Mouse (Mus musculus) lung, postnatal 36 days (tissue): Measurements from ENCODE around the gene Card9.
A peak's percentile ranks its signal among the peaks of the same experiment; 100 is the strongest.

Experiments
- DNase-seq: peaks from one replicate; pipeline ENCODE4 v3.0.0; 2022; ENCODE audit warnings: mixed read lengths

Card9 gene

DNA sequence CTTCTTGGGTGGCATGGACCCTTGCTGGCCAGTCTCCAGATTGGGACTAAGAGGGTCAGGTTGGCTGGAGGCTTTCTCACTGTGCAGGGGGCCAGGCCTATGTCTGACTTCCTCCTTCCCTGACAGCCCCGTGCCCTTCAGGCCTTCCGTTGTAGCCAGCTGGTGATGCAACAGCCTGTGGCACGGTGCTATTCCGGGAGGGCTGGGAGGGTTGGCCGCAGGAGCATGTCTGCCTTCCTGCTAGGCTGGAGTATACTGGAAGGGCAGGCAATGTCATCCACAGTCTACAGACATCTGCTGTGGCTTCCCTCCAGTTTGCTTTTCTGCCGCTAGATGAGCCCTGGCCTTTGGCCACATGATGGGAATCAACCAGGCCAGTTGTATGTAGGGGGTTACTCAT, 735 bp downstream of the Card9 start:
- DNase-seq = peak; percentile 51

DNA sequence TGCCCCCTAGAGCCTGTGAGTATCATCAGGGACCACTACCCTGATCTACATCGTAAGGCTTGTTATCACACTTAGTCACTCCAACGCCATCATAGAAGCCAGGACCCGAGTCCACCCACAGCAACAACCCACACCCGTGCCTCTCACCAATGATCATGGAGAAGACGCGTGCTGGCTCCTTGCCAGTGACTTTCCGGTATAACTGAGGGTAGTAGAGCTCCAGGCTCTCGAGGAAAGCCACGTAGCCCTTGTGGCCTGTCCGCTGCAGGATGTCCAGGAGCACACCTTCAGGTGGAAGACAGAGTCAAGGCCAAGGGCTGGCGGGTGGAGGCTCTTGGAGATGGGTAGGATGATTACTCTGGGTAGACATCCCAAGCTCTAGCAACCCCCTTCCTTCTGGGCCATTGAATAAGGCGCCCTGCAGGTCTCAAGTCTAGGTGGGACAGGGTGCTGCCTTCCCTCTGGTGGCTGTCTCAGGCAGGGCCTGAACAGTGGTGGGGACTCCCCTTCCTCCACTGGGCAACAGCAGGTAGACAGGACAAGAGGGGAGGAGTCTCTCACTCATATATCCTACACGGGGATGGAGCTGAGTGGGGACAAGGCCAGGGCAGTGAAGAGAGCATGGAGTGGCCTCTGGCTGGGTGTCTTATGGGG, 1.9 kb downstream of the Card9 start:
- DNase-seq = no peak

DNA sequence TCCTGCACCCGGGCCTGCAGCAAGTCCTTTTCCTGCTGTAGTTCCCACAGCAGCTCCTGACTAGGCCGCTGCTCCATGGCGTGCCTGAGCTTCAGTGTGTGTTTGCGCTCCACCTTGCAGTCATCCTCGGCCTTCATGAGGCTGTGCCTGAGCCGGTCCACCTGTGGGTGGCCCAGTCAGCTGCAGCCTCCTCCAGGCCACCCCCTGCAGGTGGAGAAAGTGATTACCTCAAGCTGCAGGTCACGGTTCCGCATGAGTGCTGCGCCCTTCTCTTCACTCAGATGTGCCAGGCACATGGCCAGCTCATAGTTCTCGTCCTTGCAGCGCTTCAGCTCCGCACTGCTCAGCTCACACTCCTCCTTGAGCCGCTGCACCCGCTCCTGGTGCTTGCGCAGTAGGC, 3.2 kb downstream of the Card9 start:
- DNase-seq = no peak

DNA sequence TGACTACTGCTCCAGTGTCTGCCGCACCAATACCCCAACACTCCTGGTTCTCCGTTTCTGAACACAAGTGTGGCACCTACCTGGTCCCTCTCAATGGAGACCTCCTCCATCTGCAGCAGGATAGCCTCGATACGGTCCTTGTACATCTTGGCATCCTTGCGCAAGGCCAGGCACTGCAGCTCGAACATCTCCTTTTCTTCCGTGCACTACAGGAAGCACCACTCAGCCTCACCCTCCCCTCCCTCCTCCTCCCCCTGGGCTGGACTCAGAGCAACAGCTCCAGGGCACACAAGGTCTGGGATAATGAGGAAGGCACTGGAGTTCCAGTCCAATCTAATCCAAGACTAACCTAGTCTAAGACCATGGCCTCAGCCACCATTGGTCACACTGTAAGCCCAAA, 4.0 kb downstream of the Card9 start:
- DNase-seq = peak; percentile 55

DNA sequence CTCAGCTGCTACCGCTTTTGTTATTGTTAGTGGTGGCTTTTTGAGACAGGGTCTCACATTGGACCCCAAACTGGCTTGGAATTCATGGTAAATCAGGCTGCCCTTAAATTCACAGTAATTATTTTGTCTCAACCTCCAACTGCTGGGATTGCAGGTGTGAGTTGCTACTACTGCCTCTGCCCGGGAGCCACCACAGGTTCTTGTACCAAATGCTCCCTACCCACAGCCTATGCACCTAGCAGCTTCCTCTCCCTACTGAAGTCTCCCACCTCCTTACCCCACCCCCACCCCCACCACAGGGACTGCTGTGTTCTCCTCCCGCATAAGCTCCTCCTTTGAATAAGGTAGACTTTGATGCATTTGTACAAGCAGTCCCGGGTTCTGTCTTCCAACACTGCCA, 4.5 kb downstream of the Card9 start:
- no peak for DNase-seq

DNA sequence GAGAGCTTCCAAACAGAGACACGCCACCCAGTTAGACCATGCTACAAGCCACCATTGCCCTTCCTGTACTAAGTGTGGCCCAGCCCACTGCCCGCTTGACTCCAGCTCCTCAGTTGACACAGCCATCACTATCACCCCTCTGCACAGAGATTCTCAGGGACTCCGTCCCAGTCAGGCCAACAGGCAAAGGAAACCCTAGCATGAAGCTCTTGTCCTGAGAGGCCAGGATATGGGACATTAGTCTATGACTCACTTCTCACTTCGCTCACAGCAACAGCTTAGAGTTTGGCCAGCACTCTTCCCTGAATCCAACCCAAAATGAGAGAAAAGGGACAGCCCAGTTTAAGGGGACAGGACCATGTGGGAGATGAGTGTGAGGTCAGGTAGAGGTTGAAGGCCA, 6.3 kb downstream of the Card9 start:
- no peak for DNase-seq

DNA sequence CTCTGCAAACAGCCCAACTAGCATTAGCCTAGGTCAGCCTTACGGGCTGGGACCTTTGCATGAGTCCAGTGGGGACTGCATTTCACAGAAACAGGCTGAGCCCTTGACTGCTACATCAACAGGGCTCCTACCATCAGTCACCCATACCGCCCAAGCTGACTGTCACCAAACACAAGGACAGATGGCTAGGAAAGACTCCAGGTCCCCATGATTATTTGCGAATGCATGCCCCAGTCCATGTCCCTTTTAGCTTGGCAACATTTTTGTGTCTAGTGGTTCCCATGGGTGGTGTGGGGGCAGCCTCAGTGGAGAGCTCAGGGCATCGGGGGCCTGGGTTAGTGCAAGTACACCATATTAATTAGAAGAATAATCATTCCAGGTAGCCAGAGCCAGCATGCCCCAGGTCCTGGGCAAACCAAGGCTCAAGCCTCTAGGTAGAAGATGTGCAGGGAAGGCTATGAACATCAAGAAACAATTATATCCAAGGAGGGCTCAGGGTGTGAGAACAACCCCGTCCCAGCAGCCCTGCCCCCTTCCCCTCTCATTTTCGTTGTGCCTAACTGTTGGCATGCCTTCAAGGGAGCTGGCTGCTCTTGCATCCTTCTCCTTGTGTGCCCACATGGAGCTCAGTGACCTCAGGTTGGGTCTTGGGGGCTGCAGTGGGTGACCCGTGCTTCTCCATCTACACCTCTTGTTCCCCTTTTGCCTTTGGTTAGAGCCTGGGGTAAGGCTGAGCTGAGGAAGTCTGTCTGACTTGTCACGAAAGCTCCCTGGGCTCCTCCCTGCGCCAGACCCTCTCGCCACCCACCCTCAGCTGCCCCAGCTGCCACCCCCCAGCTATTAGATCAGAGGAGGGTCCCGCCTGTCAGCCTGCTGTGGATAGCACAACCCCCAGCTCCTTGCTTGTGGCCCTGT, 7.4 kb downstream of the Card9 start:
- DNase-seq = no peak

DNA sequence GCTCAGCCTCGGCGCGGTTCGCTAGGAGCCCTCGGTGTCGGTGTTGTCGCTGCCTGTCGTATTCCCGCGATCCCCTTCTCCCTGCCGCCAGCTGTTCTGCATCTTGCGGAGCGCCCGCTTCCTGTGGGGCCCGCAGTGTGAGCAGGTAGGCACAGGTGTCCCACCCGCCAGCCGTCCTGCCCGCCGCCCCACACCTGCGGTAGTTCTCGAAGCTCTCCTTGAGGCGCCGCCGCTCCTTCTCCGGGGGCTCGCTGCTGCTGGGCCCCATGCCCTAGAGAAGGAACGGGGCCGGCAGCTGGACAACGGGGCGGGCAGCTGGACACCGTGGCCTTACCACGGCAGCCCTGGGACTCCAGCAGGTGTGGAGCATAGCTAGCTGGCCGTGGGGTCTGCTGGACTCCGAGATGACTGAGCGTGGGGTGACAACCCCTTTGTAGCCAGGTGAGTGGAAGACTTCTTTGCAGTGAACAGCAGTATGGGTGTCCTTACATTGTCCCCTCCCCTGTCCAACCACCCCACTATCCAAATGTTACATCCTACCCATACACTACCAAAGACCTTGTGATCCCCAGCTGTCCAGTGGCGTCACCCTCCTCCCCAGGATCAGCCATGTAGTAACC, 8.3 kb downstream of the Card9 start:
- DNase-seq = no peak

DNA sequence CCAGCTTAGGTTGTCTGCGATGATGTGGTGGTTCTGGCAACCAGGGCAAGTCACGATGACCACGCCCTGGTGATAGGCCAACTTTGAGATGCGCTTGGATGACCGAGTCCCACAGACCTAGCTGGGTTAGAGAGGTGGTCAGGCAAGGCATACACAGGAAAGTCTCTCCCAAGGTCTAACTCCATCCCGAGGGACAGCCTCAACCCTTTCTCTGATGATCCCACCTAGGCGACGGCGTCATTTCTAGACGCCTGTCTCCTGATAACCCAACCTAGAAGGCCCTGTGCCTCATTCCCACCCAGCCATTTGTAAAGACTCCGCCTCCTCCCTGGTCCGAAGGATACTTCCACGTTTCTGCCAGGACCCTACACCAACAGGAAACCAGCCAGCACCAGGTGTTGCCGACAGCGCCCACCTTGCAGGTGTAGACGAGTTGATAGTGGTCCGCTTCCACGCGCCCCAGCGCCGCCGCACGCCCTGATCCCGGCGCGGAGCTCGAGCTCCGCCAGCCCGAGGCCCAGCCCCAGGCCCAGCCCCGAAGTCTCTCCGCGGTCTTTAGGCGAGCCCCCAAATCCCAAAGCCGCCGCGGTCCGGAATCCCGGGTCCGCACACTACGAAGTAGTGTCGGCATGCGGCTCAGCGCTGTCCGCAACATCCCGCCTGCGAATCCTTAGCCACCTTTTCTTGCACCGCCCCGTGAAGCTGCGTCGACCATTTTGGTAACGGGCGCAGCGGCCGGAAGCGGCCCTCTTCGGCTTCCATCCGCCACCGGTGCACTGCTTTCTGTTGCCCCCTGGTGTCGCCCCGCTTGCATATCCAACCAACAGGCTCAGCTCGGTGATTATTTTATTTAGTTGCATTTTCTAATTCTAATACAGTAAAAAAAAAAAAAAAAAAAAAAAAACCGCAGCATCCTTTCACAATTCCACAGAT, 9.1 kb downstream of the Card9 start, which contains the start of gene Dnlz:
Gene Dnlz (minus strand): TSS at position 753 of the 933 bp plus-strand sequence.
- peak; percentile 96 for DNase-seq

DNA sequence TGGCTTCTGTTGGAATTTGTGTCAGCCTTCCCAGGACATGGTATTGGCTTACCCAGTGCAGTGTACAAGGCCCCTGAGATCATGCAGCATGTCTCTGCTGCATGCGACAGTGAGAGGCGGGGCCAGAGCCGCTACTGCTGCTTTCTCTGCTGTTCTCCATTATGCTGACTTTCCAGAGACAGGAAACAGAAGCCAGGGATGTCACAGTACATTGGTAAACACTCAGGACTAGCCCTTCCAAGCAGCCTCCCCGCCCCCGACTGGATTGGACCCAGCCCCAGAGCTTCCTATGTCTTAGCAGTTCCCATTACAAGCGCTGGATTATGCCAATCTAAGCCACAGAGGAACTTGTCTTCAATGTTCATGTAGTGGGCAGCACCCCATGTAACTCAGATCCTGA, 12.5 kb downstream of the Card9 start:
- peak; percentile 75 for DNase-seq

DNA sequence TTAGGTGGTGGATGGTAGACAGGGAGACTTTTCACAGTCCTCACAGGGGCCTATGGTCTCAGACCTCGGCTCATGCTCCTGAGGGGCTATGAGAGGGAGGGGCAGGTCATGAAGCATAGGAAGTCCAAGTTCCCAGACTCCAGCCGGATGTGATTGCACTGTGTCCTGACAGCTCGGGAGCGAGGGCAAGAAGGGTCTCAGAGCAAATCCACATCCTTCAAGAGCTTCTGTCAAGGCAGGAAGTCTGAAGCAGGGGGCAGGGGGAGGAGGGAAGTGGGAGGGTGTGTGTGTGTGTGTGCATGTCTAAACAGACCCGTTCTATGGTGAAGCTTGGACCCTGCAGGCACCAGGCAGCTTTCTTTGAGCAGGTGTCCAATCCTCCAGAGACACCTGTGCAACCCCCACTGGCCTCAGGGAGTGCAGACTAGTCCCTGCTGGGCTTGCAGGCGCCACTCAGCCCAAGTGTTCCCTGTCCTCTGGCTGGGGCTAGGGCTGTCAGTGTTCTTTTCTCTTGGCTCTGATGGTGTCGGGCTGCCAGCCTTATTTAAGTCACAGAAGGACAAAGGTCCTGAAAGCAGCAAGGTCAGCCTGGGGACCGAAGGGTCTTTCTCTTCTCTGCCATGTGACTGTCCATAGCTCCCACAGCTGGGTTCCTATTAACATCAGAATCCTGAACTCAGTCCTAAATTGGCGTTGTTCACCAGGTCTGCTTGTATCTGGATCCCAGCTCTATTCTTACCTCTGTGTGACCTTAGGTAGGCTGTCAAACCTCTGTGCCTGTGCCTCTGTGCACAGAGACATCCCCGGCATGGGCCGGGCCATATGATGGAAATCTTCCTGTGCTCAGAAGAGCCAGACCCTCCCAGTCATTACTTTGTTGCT, 17.9 kb downstream of the Card9 start:
- DNase-seq = peak; percentile 62

DNA sequence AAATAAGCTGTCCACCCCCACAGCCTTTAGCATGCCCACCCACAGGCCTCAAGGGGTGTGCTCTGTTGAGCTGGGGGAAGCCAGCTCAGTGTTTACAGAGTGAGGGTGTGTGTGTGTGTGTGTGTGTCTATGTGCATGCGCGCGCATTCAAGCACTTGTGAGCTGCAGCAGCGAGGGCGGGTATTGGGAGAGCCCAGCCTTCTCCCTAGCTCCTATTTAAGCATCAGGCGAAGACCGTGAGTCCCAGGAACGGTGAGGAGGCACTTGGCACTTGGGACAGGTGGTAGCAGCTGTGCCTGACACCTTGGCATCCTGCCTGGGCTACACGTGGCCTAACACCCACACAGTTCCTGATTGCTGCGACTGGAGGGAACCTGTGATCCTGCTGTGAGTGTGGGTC, 18.7 kb downstream of the Card9 start:
- DNase-seq = peak; percentile 87

DNA sequence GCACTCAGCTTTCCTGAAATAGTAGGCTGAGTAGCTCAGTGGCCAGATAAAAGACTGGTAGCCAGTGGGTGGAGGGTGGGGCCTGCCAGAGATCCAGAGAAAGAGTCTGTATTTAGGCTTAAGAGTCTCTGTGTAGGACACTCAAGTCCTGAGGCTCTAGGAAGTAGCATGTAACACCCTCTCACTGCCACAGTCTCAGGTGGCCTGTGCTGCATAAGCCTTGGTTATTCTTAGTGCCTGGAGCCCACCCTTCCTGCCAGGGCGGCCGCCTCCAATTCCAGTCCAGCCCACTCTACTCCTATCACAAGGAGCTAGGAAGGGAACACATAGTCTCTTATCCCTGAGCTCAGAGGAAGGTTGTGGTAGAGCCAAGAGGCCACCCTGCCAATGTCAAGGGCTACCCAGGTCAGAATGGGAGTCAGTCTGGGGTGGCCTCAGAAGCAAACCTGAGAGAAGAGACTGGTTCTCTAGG, 19.2 kb downstream of the Card9 start:
- DNase-seq = peak; percentile 44

DNA sequence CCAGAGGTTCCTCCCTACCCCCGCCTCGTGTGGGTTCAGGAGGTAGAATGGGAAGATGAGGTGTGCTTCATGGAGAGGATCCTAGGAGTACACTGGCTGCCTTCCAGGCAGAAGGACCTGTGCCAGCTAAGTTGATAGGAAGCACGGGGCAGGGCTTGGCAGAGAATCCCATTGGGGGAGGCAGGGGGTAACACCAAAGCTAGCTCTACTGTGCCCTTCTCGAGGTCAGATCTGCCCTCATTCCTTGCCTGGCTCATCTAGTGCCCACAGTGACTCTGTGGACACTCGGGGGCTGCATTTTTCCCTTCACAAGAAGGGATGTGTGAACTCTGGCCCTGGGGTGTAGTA, 21.5 kb downstream of the Card9 start:
- peak; percentile 31 for DNase-seq

DNA sequence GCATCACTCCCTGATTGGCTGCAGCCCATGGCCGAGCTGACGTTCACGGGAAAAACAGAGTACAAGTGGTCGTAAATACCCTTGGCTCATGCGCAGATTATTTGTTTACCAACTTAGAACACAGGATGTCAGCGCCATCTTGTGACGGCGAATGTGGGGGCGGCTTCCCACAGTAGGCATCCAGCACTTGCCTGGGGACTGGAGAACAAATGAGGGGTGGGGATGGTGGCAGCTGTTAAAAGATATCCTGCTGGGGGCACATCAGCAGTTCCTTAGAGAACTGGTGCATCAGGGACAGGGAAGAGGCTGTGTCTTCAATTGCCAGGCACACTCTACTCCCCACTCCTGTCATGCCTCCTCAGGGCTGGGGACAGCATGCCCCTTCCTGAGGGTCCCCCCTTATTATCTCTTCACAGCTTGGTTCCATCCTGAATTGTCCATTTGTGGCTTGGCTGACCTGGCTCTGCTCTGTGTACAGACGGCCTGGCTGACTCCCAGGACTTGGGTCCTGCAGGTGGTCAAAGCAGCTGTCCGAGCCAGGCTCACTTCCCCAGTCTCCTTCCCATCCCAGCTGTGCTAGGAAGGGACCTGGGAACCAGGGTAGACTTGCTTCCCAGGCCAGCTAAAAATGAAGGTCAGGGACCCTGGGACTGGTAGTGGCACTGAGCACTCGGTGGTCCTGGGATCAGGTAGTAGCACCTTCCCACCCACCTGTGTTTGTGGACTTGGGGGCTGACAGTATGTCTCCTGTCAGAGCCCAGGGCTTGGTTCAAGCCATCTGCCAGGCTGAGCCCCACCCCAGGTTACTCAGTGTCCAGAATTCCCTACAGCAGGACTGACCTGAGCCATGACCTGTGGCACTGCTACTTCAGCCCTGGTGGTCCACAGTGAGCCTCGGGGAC, 22.2 kb downstream of the Card9 start:
- no peak for DNase-seq

DNA sequence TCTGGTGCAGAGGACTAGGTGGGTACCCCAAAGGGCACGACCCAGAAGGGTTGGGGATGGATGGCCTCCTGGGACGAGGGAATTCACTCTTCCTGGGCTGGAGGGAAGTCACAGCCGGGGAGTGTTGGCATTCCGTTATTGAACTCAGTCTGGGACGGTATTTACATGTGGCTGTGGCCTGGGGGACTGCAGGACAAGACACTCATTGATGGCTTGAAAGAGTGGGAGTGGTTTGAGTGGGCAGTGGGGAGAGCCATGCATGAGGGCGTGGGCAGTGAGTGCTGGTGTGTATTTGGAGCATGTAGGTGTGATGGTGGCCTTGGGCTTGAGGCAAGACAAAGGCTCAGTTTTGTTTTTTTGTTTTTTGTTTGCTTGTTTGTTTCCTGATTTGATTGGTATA, 30.0 kb downstream of the Card9 start:
- no peak for DNase-seq

DNA sequence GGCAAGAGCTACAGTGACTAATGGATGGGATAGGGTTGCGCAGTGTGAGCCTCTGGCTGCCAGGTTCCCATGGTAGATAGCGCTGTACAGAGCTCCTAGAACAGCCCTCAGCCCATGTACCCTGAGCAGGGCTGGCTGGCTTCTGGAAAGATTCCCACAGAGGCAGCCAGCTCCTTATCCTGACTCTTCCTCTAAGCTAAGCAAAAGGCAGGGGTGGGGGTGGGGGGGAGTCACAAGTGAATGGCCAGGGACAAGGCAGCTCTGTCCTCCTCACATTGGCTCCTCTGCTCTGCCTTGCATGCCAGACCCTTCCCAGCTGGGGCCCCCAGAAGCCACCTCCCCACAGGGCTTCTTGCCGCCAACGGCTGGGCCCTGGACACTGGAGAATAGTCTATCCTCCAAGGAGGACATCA, 30.7 kb downstream of the Card9 start:
- DNase-seq = no peak

DNA sequence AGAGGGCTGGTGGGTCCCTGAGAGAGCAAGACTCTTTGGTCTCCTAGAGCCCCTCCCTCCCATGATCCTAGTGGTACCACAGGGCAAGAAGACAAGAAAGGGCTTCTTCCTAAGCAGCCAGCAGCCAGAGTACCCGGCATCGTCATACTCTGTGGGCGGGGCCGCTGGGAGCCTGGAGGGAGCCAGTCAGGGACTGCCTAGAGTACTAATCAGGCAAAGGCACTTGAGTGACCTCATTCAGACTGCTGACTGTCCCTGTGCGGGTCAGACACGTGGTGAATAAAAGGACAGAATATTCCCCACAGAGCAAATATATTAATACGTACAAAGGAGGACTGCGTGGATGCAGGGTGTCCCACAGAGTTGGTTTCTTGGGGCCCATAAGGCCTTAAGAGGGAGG, 31.3 kb downstream of the Card9 start:
- peak; percentile 27 for DNase-seq

DNA sequence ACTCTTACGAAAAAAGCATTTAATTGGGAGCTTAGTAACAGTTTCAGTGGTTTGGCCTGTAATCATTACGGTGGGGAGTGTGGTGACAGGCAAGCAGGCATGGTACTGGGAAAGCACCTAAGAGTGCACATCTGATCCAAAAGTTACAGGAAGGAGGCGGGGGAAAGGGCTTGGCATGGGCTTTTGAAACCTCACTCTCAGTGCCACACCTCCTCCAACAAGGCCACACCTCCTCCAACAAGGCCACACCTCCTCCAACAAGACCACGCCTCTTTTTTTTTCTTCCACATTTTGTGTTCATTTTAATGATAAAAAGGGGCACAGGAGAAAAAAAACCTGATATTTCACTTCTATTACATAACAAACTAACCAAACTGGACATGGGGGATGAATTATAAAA, 32.9 kb downstream of the Card9 start:
- DNase-seq = peak; percentile 58

DNA sequence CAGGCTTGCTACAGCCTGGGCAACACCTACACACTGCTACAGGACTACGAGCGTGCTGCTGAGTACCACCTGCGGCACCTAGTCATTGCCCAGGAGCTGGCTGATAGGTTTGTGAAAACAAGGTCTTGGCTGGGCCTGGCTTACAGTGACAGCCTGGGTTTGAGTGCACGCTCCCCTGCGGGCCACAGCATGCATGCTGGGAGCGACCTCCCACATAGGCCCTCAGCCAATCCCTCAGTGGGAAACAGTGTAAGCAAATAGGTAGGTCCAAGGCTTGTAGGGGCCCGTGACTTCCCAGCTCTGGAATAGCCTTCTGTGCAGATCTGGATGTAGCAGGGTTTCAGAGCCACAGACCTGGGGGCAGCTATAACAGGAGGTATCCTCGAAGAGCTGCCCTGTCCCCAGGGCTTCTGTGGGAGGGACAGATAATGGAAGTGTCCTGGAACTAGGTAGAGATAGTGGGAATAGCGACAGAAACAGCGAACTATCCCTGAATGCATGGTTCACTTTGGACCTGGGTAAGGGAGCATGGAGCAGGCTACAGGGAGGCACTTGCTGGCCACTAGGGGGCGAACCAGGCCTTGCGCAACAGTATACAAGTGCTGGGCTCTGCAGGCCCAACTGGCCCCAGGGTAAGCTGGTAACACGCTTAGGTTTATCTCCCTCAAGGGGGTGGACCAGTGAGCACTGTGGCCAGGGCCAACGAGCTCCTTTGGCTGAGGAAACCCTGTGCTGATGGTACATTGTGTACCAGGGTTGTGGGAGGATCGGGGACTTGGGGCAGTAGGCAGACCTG, 35.1 kb downstream of the Card9 start:
- DNase-seq = peak; percentile 77
